Mouse (Mus musculus): ENCODE data around the gene Lins1.

The Lins1 gene

GRCm38 (mm10) chr7:66689620-66690360, at the start of gene Lins1:
TSS of gene Lins1 (plus strand) at chr7:66689889.
- peak; percentile 97 to 99 for DNase-seq

GRCm38 (mm10) chr7:66645736-66646135, 44.0 kb upstream of the Lins1 start:
- DNase-seq, result no peak

GRCm38 (mm10) chr7:66649181-66649580, 40.5 kb upstream of the Lins1 start:
- DNase-seq, result no peak

GRCm38 (mm10) chr7:66650883-66651282, 38.8 kb upstream of the Lins1 start:
- peak in 1 of 2 experiments; percentile 21 for DNase-seq

- no peak for DNase-seq
Measured at GRCm38 (mm10) chr7:66652216-66652615, 37.5 kb upstream of the Lins1 start.

- DNase-seq, result no peak
Measured at GRCm38 (mm10) chr7:66653596-66653995, 36.1 kb upstream of the Lins1 start.

GRCm38 (mm10) chr7:66655471-66655870, 34.2 kb upstream of the Lins1 start:
- no peak for DNase-seq

- peak; percentile 34 to 63 for DNase-seq
Measured at GRCm38 (mm10) chr7:66660291-66660690, 29.4 kb upstream of the Lins1 start.

GRCm38 (mm10) chr7:66660972-66661371, 28.7 kb upstream of the Lins1 start:
- no peak for DNase-seq

- peak; percentile 81 to 87 for DNase-seq
Measured at GRCm38 (mm10) chr7:66661572-66661971, 28.1 kb upstream of the Lins1 start.

- no peak for DNase-seq
Measured at GRCm38 (mm10) chr7:66663548-66663947, 26.1 kb upstream of the Lins1 start.

GRCm38 (mm10) chr7:66667064-66667463, 22.6 kb upstream of the Lins1 start:
- DNase-seq, result no peak

GRCm38 (mm10) chr7:66675800-66676199, 13.9 kb upstream of the Lins1 start:
- DNase-seq, result no peak

GRCm38 (mm10) chr7:66682119-66682863, 7.4 kb upstream of the Lins1 start:
- no peak for DNase-seq

GRCm38 (mm10) chr7:66688721-66689120, 968 bp upstream of the Lins1 start:
- no peak for DNase-seq

- DNase-seq, result no peak
Measured at GRCm38 (mm10) chr7:66689294-66689619, 432 bp upstream of the Lins1 start, which contains the start of gene Asb7. TSS of gene Asb7 (minus strand) at chr7:66689596.

GRCm38 (mm10) chr7:66694467-66694866, 4.8 kb downstream of the Lins1 start:
- peak; percentile 7 to 11 for DNase-seq

GRCm38 (mm10) chr7:66702721-66703120, 13.0 kb downstream of the Lins1 start:
- DNase-seq, result no peak

GRCm38 (mm10) chr7:66704631-66705030, 14.9 kb downstream of the Lins1 start:
- no peak for DNase-seq

GRCm38 (mm10) chr7:66711166-66711565, 21.5 kb downstream of the Lins1 start:
- DNase-seq, result no peak

GRCm38 (mm10) chr7:66724514-66724913, 34.8 kb downstream of the Lins1 start:
- no peak for DNase-seq

- DNase-seq, result no peak
Measured at GRCm38 (mm10) chr7:66724954-66725353, 35.3 kb downstream of the Lins1 start.

GRCm38 (mm10) chr7:66728072-66728471, 38.4 kb downstream of the Lins1 start:
- no peak for DNase-seq

- no peak for DNase-seq
Measured at GRCm38 (mm10) chr7:66729232-66729631, 39.5 kb downstream of the Lins1 start.

Data from kidney, postnatal 4 days (tissue).